Mouse (Mus musculus): ENCODE results near the gene Lhx6. TPM values are rescaled to one million over a fixed set of nuclear protein-coding genes. Genes with fewer than 3 reads are reported as not detected.

Lhx6 gene
- total and polyA plus RNA-seq, 2 experiments from 2014 or later = 1.8 to 9.2 TPM

DNA sequence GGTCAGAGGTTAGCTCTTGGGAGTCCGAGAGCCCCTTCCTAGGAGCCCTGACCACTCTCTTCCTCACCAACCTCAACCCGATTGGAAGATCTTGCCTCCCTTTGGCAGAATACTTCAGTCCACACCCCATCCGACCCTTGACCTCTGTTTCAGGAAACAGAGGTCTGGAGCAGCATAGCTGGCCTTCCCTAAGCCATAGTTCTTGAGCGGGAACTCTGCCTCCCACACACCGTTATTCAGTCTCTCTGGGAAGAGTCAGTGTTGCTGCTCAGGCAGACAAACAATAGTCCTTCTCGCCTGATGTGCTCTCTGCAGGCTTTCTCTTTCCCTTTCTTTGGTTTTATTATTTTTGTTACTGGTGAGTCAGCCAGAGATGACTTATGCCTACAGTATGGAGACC is 5.5 kb downstream of the Lhx6 start:
- H3K27ac ChIP-seq (ENCODE audit: low read depth) = no peak overlapping the region
- 0 out of 2 replicates have a peak, but pooled peaks have one; percentile 31 for ATAC-seq (ENCODE audit: insufficient read depth, low read depth)
- H3K9ac ChIP-seq (replicated peaks; ENCODE audit: low read depth, low read length) = no peak overlapping the region
- no peak for DNase-seq (ENCODE audit: low spot score)
- no peak overlapping the region for H3K4me2 ChIP-seq (ENCODE audit: low read depth, low read length)
- peaks cover 19% of the 10 kb centered on the region for H3K4me1 ChIP-seq (ENCODE audit: control insufficient read depth, insufficient read depth)
- no peaks in the 10 kb centered on the region for H3K9me3 ChIP-seq (replicated peaks; ENCODE audit: control insufficient read depth, low read length)
- 17% methylated on average over 6 of the region's 6 CpGs for WGBS
- no peaks in the 10 kb centered on the region for H3K36me3 ChIP-seq (replicated peaks; ENCODE audit: control insufficient read depth, insufficient read depth, low read length)
- H3K4me3 ChIP-seq (ENCODE audit: low read depth, low read length) = no peak overlapping the region
- H3K27me3 ChIP-seq (ENCODE audit: control insufficient read depth, insufficient read depth, low read length) = peaks cover 97% of the 10 kb centered on the region
- TF ChIP-seq EP300 (IDR thresholded peaks at IDR 0.05; ENCODE audit: low read depth) = no peak
- TF ChIP-seq CTCF (IDR thresholded peaks at IDR 0.05; ENCODE audit: low read depth) = no peak

DNA sequence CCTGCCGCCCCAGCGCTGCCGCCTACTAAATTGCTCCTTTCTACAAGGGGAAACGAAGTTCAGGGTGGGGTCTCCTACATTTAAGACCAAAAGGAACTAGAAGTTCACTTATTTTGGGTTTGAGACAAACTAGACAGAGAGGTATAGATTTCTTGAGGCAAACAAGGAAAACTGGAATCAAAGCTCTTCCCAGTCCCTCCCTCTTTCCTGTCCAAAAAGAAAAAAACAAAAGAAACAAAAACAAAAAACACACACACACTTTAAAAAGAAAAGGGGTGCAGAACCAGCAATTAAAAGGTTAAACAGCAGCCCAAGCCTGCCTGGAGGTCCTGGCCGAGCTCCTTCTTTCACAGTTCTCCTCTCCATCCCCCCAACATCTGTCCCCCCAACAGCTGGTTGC is 7.2 kb downstream of the Lhx6 start:
- no peak overlapping the region for H3K27ac ChIP-seq (ENCODE audit: low read depth)
- no peak overlapping the region for H3K9ac ChIP-seq (replicated peaks; ENCODE audit: low read depth, low read length)
- 9% methylated on average over 5 of the region's 5 CpGs for WGBS
- H3K9me3 ChIP-seq (replicated peaks; ENCODE audit: control insufficient read depth, low read length) = no peaks in the 10 kb centered on the region
- H3K36me3 ChIP-seq (replicated peaks; ENCODE audit: control insufficient read depth, insufficient read depth, low read length) = no peaks in the 10 kb centered on the region
- DNase-seq (ENCODE audit: low spot score) = no peak
- H3K4me1 ChIP-seq (ENCODE audit: control insufficient read depth, insufficient read depth) = peaks cover 13% of the 10 kb centered on the region
- no peak overlapping the region for H3K4me2 ChIP-seq (ENCODE audit: low read depth, low read length)
- no peak overlapping the region for H3K4me3 ChIP-seq (ENCODE audit: low read depth, low read length)
- H3K27me3 ChIP-seq (ENCODE audit: control insufficient read depth, insufficient read depth, low read length) = peaks cover 100% of the 10 kb centered on the region
- ATAC-seq (ENCODE audit: insufficient read depth, low read depth) = no peak
- TF ChIP-seq CTCF (IDR thresholded peaks at IDR 0.05; ENCODE audit: low read depth) = no peak
- no peak for TF ChIP-seq EP300 (IDR thresholded peaks at IDR 0.05; ENCODE audit: low read depth)

- no peak for ATAC-seq (ENCODE audit: insufficient read depth, low read depth)
- peaks cover 6% of the 10 kb centered on the region; the same call in 1 of the 2 replicates for H3K4me1 ChIP-seq (ENCODE audit: control insufficient read depth, insufficient read depth)
- no peak overlapping the region for H3K4me3 ChIP-seq (ENCODE audit: low read depth, low read length)
- H3K9ac ChIP-seq (replicated peaks; ENCODE audit: low read depth, low read length) = no peak overlapping the region
- DNase-seq (ENCODE audit: low spot score) = no peak
- H3K27ac ChIP-seq (ENCODE audit: low read depth) = no peak overlapping the region
- no peak for TF ChIP-seq EP300 (IDR thresholded peaks at IDR 0.05; ENCODE audit: low read depth)
- TF ChIP-seq CTCF (IDR thresholded peaks at IDR 0.05; ENCODE audit: low read depth) = no peak
- H3K4me2 ChIP-seq (ENCODE audit: low read depth, low read length) = no peak overlapping the region
- WGBS = 14% methylated on average over 18 of the region's 18 CpGs
- H3K27me3 ChIP-seq (ENCODE audit: control insufficient read depth, insufficient read depth, low read length) = peaks cover 100% of the 10 kb centered on the region
- no peaks in the 10 kb centered on the region for H3K36me3 ChIP-seq (replicated peaks; ENCODE audit: control insufficient read depth, insufficient read depth, low read length)
- no peaks in the 10 kb centered on the region for H3K9me3 ChIP-seq (replicated peaks; ENCODE audit: control insufficient read depth, low read length)
Observed at GRCm38 (mm10) chr2:36097129-36097815, 7.9 kb downstream of the Lhx6 start.

- Histone ChIP-seq H3K4me1 (ENCODE audit: control insufficient read depth, insufficient read depth) (peaks cover 11% of the 10 kb centered on the region; the same call in 1 of the 2 replicates), H3K36me3 (replicated peaks; ENCODE audit: control insufficient read depth, insufficient read depth, low read length) (no peaks in the 10 kb centered on the region), H3K9ac (replicated peaks; ENCODE audit: low read depth, low read length) (no peak overlapping the region), H3K27ac (ENCODE audit: low read depth) (no peak overlapping the region), H3K4me2 (ENCODE audit: low read depth, low read length) (no peak overlapping the region), H3K27me3 (ENCODE audit: control insufficient read depth, insufficient read depth, low read length) (peaks cover 100% of the 10 kb centered on the region), H3K4me3 (ENCODE audit: low read depth, low read length) (no peak overlapping the region), H3K9me3 (replicated peaks; ENCODE audit: control insufficient read depth, low read length) (no peaks in the 10 kb centered on the region)
- no peak for DNase-seq (ENCODE audit: low spot score)
- no peak for TF ChIP-seq CTCF (IDR thresholded peaks at IDR 0.05; ENCODE audit: low read depth)
- TF ChIP-seq EP300 (IDR thresholded peaks at IDR 0.05; ENCODE audit: low read depth) = no peak
- ATAC-seq (ENCODE audit: insufficient read depth, low read depth) = no peak
- 16% methylated on average over 31 of the region's 31 CpGs for WGBS
Observed at GRCm38 (mm10) chr2:36093914-36094475, 11.2 kb downstream of the Lhx6 start.

DNA sequence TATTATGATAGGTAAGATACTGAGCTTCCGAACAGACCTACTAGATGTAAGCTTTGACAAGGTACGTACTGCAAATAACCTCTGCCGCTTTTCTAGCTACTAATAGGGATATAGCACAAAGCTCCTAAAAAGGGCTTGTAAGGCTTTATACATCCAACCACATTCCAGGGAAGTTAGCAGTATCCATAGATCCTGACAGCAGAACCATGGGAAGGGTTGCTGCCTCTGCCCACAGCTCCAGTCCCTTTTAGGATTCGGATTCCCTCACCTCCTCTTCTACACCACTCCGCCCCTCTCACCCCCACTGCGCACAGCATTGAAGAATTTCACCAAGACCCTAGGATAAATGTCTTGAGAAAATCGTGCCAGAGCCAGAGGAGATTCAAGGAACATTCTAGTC is 11.9 kb downstream of the Lhx6 start:
- TF ChIP-seq CTCF (IDR thresholded peaks at IDR 0.05; ENCODE audit: low read depth) = no peak
- no peak for TF ChIP-seq EP300 (IDR thresholded peaks at IDR 0.05; ENCODE audit: low read depth)
- Histone ChIP-seq H3K4me1 (ENCODE audit: control insufficient read depth, insufficient read depth) (peaks cover 11% of the 10 kb centered on the region; the same call in 1 of the 2 replicates), H3K27ac (ENCODE audit: low read depth) (no peak overlapping the region), H3K27me3 (ENCODE audit: control insufficient read depth, insufficient read depth, low read length) (peaks cover 99% of the 10 kb centered on the region), H3K36me3 (replicated peaks; ENCODE audit: control insufficient read depth, insufficient read depth, low read length) (no peaks in the 10 kb centered on the region), H3K9me3 (replicated peaks; ENCODE audit: control insufficient read depth, low read length) (no peaks in the 10 kb centered on the region), H3K4me2 (ENCODE audit: low read depth, low read length) (no peak overlapping the region), H3K4me3 (ENCODE audit: low read depth, low read length) (no peak overlapping the region), H3K9ac (replicated peaks; ENCODE audit: low read depth, low read length) (no peak overlapping the region)
- DNase-seq (ENCODE audit: low spot score) (no peak), ATAC-seq (ENCODE audit: insufficient read depth, low read depth) (no peak)
- 42% methylated on average over 7 of the region's 7 CpGs for WGBS

Data from heart, postnatal 0 days (tissue).